ENCODE assay signal across 8 mouse cellular contexts in genomic region chr7:16895000-16895399, GRCm38 (mm10). TPM values are rescaled to one million over a fixed set of nuclear protein-coding genes. Genes with fewer than 3 reads are reported as not detected.
DNase-seq lines count a peak whose midpoint lies in the region; ATAC-seq and TF ChIP-seq lines count a peak whose summit lies in the region.

No protein-coding gene starts in this region.

- peak overlapping the region; percentile 49 for H3K4me2 ChIP-seq in intestine, postnatal 0 days (replicated peaks; ENCODE audit: low read depth)
- peak overlapping the region; percentile 32 for H3K4me2 ChIP-seq in liver, embryonic 14.5 days (ENCODE audit: low read depth)

- peaks cover 37% of the 10 kb centered on the region for H3K27me3 ChIP-seq in intestine, postnatal 0 days (replicated peaks; ENCODE audit: control insufficient read depth, insufficient read depth, low read length)
- peaks cover 42% of the 10 kb centered on the region for H3K27me3 ChIP-seq in liver, embryonic 14.5 days (ENCODE audit: control insufficient read depth, insufficient read depth, low read length)

- ATAC-seq in intestine, postnatal 0 days: no peak
- peak; percentile 6; the same call in 1 of the 2 replicates for ATAC-seq in liver, embryonic 14.5 days (ENCODE audit: insufficient read depth)

- no peak overlapping the region for H3K9ac ChIP-seq in intestine, postnatal 0 days (ENCODE audit: low read depth, low read length)
- H3K9ac ChIP-seq in liver, embryonic 14.5 days (replicated peaks): no peak overlapping the region

- no peak overlapping the region for H3K27ac ChIP-seq in intestine, postnatal 0 days (ENCODE audit: low read depth, low read length)
- H3K27ac ChIP-seq in liver, embryonic 14.5 days: no peak overlapping the region

- H3K4me3 ChIP-seq in intestine, postnatal 0 days (ENCODE audit: low read depth, low read length): no peak overlapping the region
- no peak overlapping the region for H3K4me3 ChIP-seq in liver, embryonic 14.5 days (ENCODE audit: insufficient read depth in 1 of 2, low read depth in 2 of 2, low read length in 2 of 2)

- peak; percentile 69 to 73 for DNase-seq in B cell, adult 2 months
- DNase-seq in adrenal gland, adult 2 months: peak; percentile 85
- peak; percentile 66 for DNase-seq in embryo, embryonic 11.5 days (ENCODE audit: low read depth, low spot score)
- peak; percentile 83 to 88 for DNase-seq in heart, adult 18-20 months
- peak in 1 of 3 experiments; percentile 32 for DNase-seq in liver, embryonic 14.5 days (ENCODE audit: low read depth in 3 of 3, low spot score in 3 of 3)
- peak; percentile 43 to 59 for DNase-seq in natural killer cell, adult 2 months (ENCODE audit: low spot score in 2 of 2)
- DNase-seq in testis, postnatal 14 days (ENCODE audit: low spot score): peak; percentile 70

- 0 out of 2 replicates have a peak, but pooled peaks cover 5% of the 10 kb centered on the region for H3K4me1 ChIP-seq in intestine, postnatal 0 days (replicated peaks; ENCODE audit: control insufficient read depth, insufficient read depth, low read length)
- peaks cover 10 to 11% of the 10 kb centered on the region in 2 experiments for H3K4me1 ChIP-seq in liver, embryonic 14.5 days (replicated peaks; ENCODE audit: control insufficient read depth in 2 of 2, insufficient read depth in 2 of 2, low read length in 1 of 2)

- no peaks in the 10 kb centered on the region for H3K9me3 ChIP-seq in intestine, postnatal 0 days (ENCODE audit: control insufficient read depth)
- H3K9me3 ChIP-seq in liver, embryonic 14.5 days (ENCODE audit: control insufficient read depth, low read length): no peaks in the 10 kb centered on the region

- peak; percentile 92 for TF ChIP-seq CTCF in intestine, postnatal 0 days (IDR thresholded peaks at IDR 0.05; ENCODE audit: low read depth)
- peak; percentile 90 for TF ChIP-seq CTCF in liver, embryonic 14.5 days (IDR thresholded peaks at IDR 0.05; ENCODE audit: low read depth)

- no peaks in the 10 kb centered on the region for H3K36me3 ChIP-seq in intestine, postnatal 0 days (ENCODE audit: control insufficient read depth, insufficient read depth)
- no peaks in the 10 kb centered on the region for H3K36me3 ChIP-seq in liver, embryonic 14.5 days (replicated peaks; ENCODE audit: control insufficient read depth, insufficient read depth, low read depth)

- no peak for TF ChIP-seq EP300 in liver, embryonic 14.5 days (IDR thresholded peaks at IDR 0.05; ENCODE audit: low read depth)

- WGBS in intestine, postnatal 0 days: under 1% methylated on average over 24 of the region's 24 CpGs
- WGBS in liver, embryonic 14.5 days (ENCODE audit: insufficient replicate concordance): 2% methylated on average over 24 of the region's 24 CpGs

RNA-seq across cellular contexts. Expression of gene Gng8, which starts 3.4 kb away (rescaled TPM):
- under 1 TPM; 0.43 to 0.69 TPM for total RNA-seq in adrenal gland, adult 2 months (2021)
- polyA plus RNA-seq in adrenal gland, adult 2 months (2012; rRNA removed): 1.0 and 1.7 TPM in 2 replicates
- total RNA-seq in heart, adult 18-20 months (2021): under 1 TPM in 1 of 2 experiments, not detected in 1; 0.47 TPM
- 4.7 and 5.3 TPM in 2 replicates for polyA plus RNA-seq in intestine, postnatal 0 days (2015; fragmentation: Nextera tagmentation; extraction: Ambion mirVana)
- polyA plus RNA-seq in liver, embryonic 14.5 days (2012; rRNA removed): 0.44 and 0.47 TPM in 2 replicates
- polyA plus RNA-seq in liver, embryonic 14.5 days (2014; fragmentation: Nextera tagmentation; extraction: Ambion mirVana): not detected in 2 replicates

RNA-seq across cellular contexts. Expression of gene Ptgir, which starts 11.3 kb away (rescaled TPM):
- 1 to 10 TPM in 1 of 2 experiments, under 1 TPM in 1; 0.98 to 3.8 TPM for total RNA-seq in adrenal gland, adult 2 months (2021)
- 4.0 and 4.8 TPM in 2 replicates for polyA plus RNA-seq in adrenal gland, adult 2 months (2012; rRNA removed)
- 1 to 10 TPM; 1.5 TPM for total RNA-seq in heart, adult 18-20 months (2021)
- 1.7 and 1.8 TPM in 2 replicates for polyA plus RNA-seq in intestine, postnatal 0 days (2015; fragmentation: Nextera tagmentation; extraction: Ambion mirVana)
- polyA plus RNA-seq in liver, embryonic 14.5 days (2012; rRNA removed): 0.84 and 0.87 TPM in 2 replicates
- polyA plus RNA-seq in liver, embryonic 14.5 days (2014; fragmentation: Nextera tagmentation; extraction: Ambion mirVana): 0.88 and 1.2 TPM in 2 replicates

RNA-seq across cellular contexts. Expression of gene Dact3, which starts 19.9 kb away (rescaled TPM):
- total RNA-seq in adrenal gland, adult 2 months (2021): 1 to 10 TPM; 2.5 to 5.3 TPM
- 16.2 and 22.1 TPM in 2 replicates for polyA plus RNA-seq in adrenal gland, adult 2 months (2012; rRNA removed)
- 1 to 10 TPM; 8.7 to 9.4 TPM for total RNA-seq in heart, adult 18-20 months (2021)
- 3.4 and 3.7 TPM in 2 replicates for polyA plus RNA-seq in intestine, postnatal 0 days (2015; fragmentation: Nextera tagmentation; extraction: Ambion mirVana)
- 0.68 and 0.92 TPM in 2 replicates for polyA plus RNA-seq in liver, embryonic 14.5 days (2012; rRNA removed)
- polyA plus RNA-seq in liver, embryonic 14.5 days (2014; fragmentation: Nextera tagmentation; extraction: Ambion mirVana): 0.09 and 0.14 TPM in 2 replicates

RNA-seq across cellular contexts. Expression of gene Calm3, which starts 28.9 kb away (rescaled TPM):
- total RNA-seq in adrenal gland, adult 2 months (2021): 100 to 1,000 TPM; 254 to 261 TPM
- polyA plus RNA-seq in adrenal gland, adult 2 months (2012; rRNA removed): 402 and 408 TPM in 2 replicates
- 100 to 1,000 TPM; 166 to 200 TPM for total RNA-seq in heart, adult 18-20 months (2021)
- polyA plus RNA-seq in intestine, postnatal 0 days (2015; fragmentation: Nextera tagmentation; extraction: Ambion mirVana): 236 and 241 TPM in 2 replicates
- 72.2 and 90.3 TPM in 2 replicates for polyA plus RNA-seq in liver, embryonic 14.5 days (2012; rRNA removed)
- 115 and 122 TPM in 2 replicates for polyA plus RNA-seq in liver, embryonic 14.5 days (2014; fragmentation: Nextera tagmentation; extraction: Ambion mirVana)

RNA-seq across cellular contexts. Expression of gene Pnmal2, which starts 49.5 kb away (rescaled TPM):
- 10 to 100 TPM; 19.7 to 47.9 TPM for total RNA-seq in adrenal gland, adult 2 months (2021)
- polyA plus RNA-seq in adrenal gland, adult 2 months (2012; rRNA removed): 9.9 and 10.9 TPM in 2 replicates
- total RNA-seq in heart, adult 18-20 months (2021): 1 to 10 TPM; 3.7 to 4.0 TPM
- polyA plus RNA-seq in intestine, postnatal 0 days (2015; fragmentation: Nextera tagmentation; extraction: Ambion mirVana): 3.3 and 3.6 TPM in 2 replicates
- 0.04 and 0.08 TPM in 2 replicates for polyA plus RNA-seq in liver, embryonic 14.5 days (2012; rRNA removed)
- polyA plus RNA-seq in liver, embryonic 14.5 days (2014; fragmentation: Nextera tagmentation; extraction: Ambion mirVana): 0.08 and 0.14 TPM in 2 replicates
